Mouse (Mus musculus): ENCODE measurements around the gene Esyt3. TPM values are rescaled to one million over a fixed set of nuclear protein-coding genes. Genes with fewer than 3 reads are reported as not detected.

Esyt3 gene
- total RNA-seq (2021) (under 1 TPM; 0.29 to 0.90 TPM), polyA plus RNA-seq (2012; rRNA removed) (0.30 and 0.50 TPM in 2 replicates)
- long read RNA-seq = 0 reads

DNA sequence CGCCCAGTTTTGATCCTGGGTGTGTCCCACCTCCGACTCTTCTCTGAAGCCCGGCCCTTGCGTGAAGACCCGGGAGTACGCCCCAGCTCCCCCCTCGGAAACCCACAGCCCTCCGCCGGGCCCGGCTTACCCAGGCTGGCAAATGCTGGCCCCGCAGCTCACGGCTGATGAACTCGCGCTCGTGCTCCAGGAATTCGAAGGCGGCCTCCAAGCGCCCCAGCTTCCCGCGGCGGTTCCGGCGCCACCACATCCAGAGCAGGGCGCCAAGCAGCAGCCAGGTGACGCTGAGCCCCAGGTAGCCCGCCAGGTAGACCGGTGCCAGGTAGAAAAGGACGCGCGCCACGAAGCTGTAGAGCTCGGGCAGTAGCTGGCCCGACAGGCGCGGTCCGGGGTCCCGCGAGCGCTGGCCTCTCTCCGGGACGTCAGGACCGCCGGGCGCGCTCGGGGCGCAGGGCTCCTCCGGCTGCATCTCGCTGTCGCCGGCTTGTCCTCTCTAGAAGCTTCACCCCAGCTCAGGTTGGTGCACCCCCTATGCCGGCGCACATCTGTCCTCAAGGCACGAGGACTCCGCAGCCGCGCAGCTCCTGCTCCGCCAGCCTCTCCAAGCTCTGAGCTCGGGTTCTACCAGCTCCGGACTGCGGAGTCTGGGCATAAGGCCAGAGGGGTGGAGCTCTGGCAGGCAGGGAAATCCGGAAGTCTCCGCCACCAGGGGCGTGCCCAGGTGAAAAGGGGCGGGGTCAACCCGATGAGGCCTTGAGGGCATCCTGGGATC lies at the start of gene Esyt3:
Esyt3 (minus strand) TSS at position 637 of the 772 bp plus-strand sequence.
- DNase-seq = peak; percentile 54

DNA sequence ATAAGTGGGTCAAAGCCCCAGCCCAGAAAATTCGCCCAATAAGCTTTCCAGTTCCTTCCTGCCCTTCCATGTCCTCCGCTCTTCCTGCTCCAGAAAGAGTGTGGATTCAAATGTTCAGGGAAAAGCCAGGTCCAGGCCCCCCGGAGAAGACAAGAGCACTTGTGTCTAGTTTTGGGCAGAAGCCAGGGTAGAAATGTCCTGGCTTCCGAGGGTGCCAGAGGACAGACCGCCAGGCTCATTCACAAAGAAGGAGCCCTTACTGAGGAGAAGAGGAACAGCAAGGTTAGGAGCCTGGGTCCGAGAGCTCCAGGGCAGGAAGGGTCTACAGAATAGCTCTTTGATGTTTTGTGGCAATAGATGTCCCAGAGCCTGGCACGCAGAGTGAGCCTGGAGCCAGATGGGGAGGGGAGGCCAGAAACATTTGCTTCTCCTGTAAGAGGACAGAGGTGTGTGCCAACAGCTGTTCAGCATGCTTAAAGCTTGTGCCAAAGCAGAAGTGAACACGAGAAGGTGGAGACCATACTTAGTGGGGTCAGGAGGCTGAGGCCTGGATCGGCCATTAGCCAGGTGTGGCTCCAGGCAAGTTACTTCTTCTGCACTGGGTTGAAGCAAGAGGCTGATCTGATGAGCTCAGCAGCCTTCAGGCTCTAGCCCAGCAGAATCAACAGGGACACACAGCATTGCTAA lies 43.1 kb upstream of the Esyt3 start:
- no peak for DNase-seq

- DNase-seq = peak; percentile 69
Observed at GRCm38 (mm10) chr9:99400781-99401180, 42.4 kb upstream of the Esyt3 start.

DNA sequence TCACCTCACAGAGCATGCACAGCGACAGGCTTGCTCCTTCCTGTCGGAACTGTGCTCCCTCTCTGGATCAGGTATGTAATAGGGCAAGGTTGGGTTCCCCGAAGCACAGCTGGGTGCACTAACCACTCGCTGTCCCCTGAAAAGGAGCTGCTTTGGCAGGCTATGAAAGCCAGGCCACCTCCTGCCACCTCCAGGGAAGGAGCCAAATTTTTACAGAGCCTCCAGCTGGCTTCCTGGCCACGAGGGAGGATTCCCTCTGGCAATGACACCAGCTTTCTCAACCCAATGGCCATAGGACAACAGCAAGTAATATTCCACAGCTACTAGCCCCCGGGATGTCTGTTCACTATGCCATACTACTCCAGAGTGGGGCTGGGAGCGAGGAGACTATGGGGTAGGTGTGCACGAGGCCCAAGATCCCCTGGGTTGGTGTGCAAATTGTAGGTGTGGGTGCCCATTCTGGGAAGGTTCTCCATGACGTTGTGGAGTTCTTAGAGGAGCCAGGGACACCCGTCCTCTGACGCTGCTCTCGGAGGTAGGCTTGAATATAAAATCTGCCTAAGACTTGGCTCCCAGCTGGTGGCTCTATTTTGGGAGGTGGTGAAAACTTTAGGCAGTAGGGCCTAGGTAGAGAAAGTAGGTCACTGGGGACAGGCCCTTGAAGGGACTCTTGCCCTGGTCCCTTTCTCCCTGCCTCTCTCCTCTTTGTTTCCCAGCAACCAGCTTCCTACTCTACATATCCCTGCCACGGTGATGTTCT lies 38.9 kb upstream of the Esyt3 start:
- no peak for DNase-seq

- peak; percentile 87 for DNase-seq
Observed at GRCm38 (mm10) chr9:99394366-99394765, 36.0 kb upstream of the Esyt3 start.

DNA sequence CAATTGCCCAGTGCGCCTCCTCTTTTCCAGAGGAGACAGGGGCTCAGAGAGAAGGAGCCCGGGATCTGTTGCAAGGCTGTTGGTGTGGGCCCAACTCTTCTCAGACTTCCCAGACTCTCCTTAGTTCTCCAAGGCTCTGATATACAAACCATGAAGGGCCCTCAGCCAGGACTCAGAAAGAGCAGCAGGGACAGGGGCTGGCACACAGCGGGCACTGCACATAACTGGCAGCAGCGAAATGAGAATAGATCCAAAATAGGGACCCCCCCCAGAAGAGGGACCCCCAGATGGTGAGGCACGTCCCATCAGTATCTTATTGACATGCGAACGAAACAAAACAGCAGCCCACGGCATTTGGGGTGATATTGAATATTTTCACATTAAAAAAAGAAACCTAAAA lies 34.8 kb upstream of the Esyt3 start:
- no peak for DNase-seq

- no peak for DNase-seq
Observed at GRCm38 (mm10) chr9:99391557-99391956, 33.2 kb upstream of the Esyt3 start.

DNA sequence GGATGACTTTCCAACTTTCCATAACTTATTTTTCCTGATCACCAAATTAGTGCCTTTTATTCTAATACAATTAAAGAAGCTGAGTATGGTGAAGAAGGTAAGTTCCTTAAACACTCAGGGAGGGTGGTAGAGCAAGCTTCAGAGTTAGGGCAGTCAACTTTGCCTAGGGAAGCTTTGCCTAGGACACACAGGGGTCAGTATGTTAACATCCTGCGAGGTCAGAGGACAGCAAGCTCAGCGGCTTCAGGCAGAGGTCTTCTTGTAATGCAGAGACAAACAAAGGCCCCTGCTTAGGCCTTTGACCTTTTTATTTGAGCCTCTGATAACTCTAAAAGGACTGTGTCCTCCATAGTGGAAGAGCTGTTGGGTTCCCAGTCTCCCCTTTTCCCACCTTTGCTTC lies 32.4 kb upstream of the Esyt3 start:
- DNase-seq = no peak

DNA sequence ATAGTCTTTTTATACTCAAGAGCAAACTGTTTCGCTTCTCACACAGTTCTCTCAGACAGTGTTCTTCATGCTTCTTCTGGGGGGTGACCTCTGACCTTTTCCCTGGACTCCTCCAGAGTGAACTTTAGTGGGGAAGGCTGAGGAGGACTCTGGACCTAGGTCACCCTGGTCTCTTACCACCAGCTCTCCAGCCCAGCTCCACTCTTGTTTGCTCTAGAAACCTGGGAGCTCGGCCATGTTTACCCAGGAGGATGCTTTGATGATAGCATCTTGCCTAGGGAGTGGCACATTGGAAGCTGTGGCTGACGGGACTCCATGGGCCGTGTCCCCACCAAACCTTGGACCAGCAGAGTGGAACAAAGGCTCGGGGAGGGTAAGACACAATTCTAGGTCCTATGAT lies 31.8 kb upstream of the Esyt3 start:
- DNase-seq = no peak

DNA sequence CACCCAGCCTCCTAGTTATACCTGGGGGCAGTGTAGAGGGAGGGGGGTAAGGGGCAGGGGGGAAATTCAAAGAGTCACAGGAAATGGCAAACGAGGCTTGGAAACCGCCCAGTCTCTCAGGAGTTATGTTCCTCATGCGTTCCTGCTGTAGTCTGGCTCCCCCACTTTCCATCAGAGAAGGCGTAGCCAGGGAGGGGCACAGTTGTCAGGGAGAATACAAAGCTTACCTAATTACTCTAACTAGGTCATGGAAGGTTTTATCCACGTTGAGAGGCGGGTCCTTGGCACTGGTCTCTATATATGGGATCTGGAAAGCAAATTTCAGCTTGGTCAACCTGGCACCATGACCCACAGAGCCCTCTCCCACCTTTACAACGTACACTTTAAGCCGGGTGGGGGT lies 31.1 kb upstream of the Esyt3 start:
- DNase-seq = no peak

DNA sequence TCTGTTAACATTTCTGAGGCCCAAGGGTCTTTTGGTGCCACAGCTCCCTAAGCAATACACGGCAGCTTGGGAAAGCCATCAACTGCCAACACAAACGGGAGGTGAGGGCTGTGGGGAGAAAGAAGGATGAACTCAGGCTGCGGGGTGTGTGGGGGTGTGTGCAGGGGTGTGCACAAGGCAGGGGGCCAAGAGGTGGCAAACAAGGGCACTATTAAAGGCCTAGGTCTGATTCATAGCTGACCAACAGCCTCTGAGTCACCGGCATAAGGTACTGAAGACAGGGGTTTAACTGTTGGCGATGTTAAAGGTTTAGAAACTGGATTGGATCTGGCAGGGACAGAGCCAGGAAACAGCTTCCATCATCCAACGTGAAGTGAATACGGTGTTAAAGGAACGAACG lies 30.5 kb upstream of the Esyt3 start:
- DNase-seq = peak; percentile 89

DNA sequence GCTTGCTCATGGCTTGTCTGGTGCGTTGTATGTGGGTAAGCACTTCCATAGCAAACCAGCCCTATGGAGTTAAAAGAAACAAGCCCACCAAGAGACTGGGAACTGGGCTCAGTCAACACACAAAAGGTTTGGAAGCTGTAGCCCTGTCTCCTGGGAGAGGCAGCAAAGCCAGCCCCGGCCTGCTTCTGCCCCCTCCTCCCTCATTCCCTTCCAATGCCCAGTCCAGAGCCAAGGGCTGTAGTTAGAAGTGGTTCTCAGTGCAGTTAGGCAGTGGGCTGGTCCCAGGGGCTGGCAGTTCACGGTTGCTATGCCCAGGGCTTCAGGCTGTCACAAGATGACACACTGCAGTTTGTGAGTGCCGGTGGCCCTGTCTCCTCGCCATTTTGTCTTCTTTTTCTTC lies 29.7 kb upstream of the Esyt3 start:
- DNase-seq = no peak

DNA sequence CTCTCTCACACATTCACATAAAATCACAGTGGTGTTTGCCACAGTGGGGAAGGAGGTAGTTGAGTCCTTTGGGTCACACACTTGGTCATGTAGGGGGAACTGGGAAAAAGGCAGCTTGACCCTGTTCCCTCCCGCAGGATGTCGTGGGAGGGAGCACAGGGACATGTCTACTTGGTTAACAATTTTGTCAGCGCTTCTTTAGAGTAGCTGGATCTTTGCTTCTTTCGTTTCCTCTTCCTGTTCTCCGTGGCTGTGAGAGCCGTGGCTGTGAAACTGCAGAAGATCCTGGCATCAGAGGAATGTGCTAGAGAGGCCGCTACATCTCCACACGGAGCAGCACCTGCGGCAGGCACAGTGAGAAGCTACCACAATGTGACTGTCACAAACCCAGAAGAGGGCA lies 24.2 kb upstream of the Esyt3 start:
- no peak for DNase-seq

- DNase-seq = no peak
Observed at GRCm38 (mm10) chr9:99379194-99379593, 20.8 kb upstream of the Esyt3 start.

DNA sequence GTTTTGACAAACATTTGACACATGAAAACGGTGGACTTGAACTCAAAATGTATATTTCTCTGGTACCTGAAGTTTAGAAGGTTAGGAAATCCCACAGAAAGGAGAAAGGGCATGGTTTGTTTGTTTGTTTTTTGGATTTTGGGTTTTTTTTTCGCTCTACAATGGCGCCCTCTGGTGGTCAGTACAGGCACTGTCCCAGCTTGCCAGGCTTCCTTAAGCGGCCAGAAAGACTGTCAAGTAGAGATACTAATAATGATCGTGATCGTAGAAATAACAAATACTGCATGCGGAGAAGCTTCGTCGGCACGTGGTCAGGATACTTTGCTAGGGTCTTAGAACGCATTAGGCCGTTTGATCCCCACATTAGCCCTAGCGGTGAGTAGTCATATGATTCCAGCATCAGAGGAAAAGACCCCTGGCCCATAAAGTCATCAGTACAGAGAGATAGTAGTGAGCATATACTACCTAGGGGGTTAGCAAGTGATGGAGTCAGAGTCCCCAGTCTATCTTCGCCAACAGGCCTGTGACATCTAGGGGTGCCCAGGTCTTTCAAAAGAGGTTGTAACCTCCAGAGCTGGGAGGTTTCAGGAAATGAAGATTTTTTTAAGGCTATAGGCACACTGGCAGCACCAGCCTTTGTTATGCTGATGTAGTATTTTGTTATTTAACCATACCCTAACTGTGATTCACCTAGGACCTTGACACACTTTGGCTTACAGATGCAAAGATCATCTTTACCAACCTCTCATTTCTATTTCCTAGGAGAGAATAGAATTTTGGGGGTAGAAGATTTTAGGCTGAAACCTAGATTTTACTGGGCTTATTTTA lies 18.4 kb upstream of the Esyt3 start:
- DNase-seq = peak; percentile 54

DNA sequence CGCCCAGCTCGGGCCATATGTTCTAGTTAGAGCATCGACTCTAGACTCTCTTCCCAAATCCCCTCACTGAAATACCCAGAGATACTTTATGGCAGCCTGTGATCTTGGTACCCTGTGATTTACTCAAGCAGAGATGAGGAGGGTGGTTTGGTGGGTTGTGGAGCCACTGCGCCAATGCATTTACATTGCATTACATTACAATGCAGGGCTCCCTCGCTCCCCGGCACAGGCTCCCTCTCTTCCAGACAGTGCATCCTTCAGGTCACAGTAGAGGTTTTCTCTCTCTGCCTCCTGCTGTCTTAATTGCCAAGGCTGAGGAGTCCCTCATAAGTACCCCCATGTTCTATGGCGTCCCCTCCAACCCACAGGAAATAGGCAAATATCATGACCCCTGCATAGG lies 10.1 kb upstream of the Esyt3 start:
- no peak for DNase-seq

- DNase-seq = no peak
Observed at GRCm38 (mm10) chr9:99365906-99366305, 7.5 kb upstream of the Esyt3 start.

- no peak for DNase-seq
Observed at GRCm38 (mm10) chr9:99363076-99363475, 4.7 kb upstream of the Esyt3 start.

- no peak for DNase-seq
Observed at GRCm38 (mm10) chr9:99361946-99362345, 3.6 kb upstream of the Esyt3 start.

GRCm38 (mm10) chr9:99359012-99359411 lies 655 bp upstream of the Esyt3 start:
- DNase-seq = no peak

DNA sequence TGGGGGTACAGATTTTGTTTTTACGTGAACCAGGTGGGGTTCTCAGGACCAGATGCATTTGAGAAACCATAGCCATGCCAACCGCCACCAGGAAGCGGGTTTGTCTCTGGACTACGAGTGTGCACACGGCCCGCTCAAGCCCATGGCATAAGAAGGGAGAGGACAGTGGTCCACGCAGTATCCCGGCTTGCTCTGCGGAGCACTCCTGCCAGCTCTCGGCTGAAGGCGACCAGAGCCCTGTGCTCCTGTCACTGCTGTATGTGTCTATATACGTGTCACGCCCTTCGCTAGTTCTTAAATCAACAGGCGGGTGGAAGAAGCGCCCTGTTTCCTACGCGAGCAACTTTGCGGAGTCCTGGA lies 816 bp downstream of the Esyt3 start:
- no peak for DNase-seq

GRCm38 (mm10) chr9:99355971-99356370 lies 2.4 kb downstream of the Esyt3 start:
- no peak for DNase-seq

Data from adrenal gland, adult 2 months (tissue).